Mouse (Mus musculus): ENCODE results near the gene Baz2a.

DNA sequence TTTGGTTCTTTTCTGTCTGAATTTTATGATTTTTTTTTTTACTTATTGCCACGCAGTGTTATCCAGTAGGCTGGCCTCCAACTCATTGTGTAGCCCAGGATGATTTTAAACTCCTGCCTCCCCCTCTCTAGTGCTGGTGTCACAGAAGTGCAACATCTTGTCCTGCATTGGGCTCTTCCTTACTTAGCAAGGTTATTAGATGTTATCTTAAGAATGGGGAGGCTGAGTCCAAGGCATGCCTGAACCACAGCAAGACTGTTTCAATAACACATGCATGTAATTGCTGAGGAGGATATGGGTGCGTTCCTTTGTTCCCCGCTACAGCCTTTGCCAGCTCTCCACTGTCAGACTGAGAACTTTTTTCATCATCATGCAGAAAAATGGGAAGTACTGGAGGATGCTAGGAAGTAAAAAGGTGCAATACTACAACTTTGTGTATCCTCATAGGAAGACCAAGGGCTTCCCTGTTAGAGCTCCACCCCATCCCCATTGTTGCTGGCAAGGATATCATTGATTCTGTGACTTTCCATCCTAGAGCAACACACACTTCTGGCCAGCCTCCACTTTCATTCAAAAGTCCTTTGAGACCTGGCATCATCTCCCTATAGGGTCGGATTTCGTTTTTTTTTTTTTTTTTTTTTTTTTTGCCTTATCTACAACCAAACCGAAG is 9.4 kb upstream of the Baz2a start:
- TF ChIP-seq GATA1 (IDR thresholded peaks at IDR 0.05; ENCODE audit: low read length) = no peak
- TF ChIP-seq TAL1 (IDR thresholded peaks at IDR 0.05; ENCODE audit: low read length) = no peak

Measured in erythroblast, embryonic 14.5 days (primary cell).